Mouse (Mus musculus) megakaryocyte, embryonic 14.5 days (primary cell): ENCODE measurements at regions not wholly inside any gene's neighbourhood (a gene's known extent, or its start where the extent isn't known, plus 50 kb on each side); places are given as distances from the start of the nearest gene placed in this dataset.

Experiments used
- H3K27me3 ChIP-seq: replicated peaks from 2 replicates; pipeline ENCODE3; 2012; ENCODE audit warnings: inconsistent platforms
- H3K36me3 ChIP-seq: replicated peaks from 2 replicates; pipeline ENCODE3; 2012; ENCODE audit warnings: low read length, inconsistent platforms, mixed read lengths
- H3K4me1 ChIP-seq: 2 replicates; pipeline ENCODE4 v1.6.1; 2012; ENCODE audit warnings: inconsistent platforms
- H3K4me3 ChIP-seq: replicated peaks from 2 replicates; pipeline ENCODE3; 2012; ENCODE audit warnings: moderate library complexity, mild to moderate bottlenecking, inconsistent platforms
- H3K9me3 ChIP-seq: 2 replicates; pipeline ENCODE4 v1.6.1; 2012; ENCODE audit warnings: inconsistent platforms
- FLI1 ChIP-seq: IDR thresholded peaks from 2 replicates; pipeline ENCODE4 v1.6.1; 2012; ENCODE audit warnings: low read length, inconsistent platforms, mixed read lengths
- GATA1 ChIP-seq: IDR thresholded peaks from 3 replicates; pipeline ENCODE4 v1.6.1; 2012; ENCODE audit warnings: mixed read lengths, low read length, inconsistent platforms, borderline replicate concordance

- Histone ChIP-seq H3K27me3 (no peaks in the 10 kb centered on the region), H3K4me1 (peaks cover 4% of the 10 kb centered on the region; the same call in 1 of the 2 replicates), H3K36me3 (no peaks in the 10 kb centered on the region), H3K9me3 (no peaks in the 10 kb centered on the region), H3K4me3 (no peak overlapping the region)
- TF ChIP-seq FLI1 (no peak), GATA1 (no peak)
Measured at GRCm38 (mm10) chr10:105125736-105126135, 448.5 kb downstream of the Tmtc2 start.

GRCm38 (mm10) chr10:105120229-105120628 is 454.0 kb downstream of the Tmtc2 start:
- H3K9me3 ChIP-seq: no peaks in the 10 kb centered on the region
- peaks cover 6% of the 10 kb centered on the region for H3K4me1 ChIP-seq
- H3K4me3 ChIP-seq: no peak overlapping the region
- H3K36me3 ChIP-seq: no peaks in the 10 kb centered on the region
- TF ChIP-seq GATA1 (no peak), FLI1 (no peak)
- no peaks in the 10 kb centered on the region for H3K27me3 ChIP-seq

- H3K9me3 ChIP-seq: no peaks in the 10 kb centered on the region
- peaks cover 18% of the 10 kb centered on the region for H3K4me1 ChIP-seq
- no peak overlapping the region for H3K4me3 ChIP-seq
- no peaks in the 10 kb centered on the region for H3K27me3 ChIP-seq
- TF ChIP-seq GATA1 (no peak), FLI1 (no peak)
- H3K36me3 ChIP-seq: no peaks in the 10 kb centered on the region
Measured at GRCm38 (mm10) chr10:105116138-105116537, 458.1 kb downstream of the Tmtc2 start.

- Histone ChIP-seq H3K4me3 (peak overlapping the region; percentile 68), H3K27me3 (no peaks in the 10 kb centered on the region), H3K4me1 (peaks cover 18% of the 10 kb centered on the region), H3K9me3 (no peaks in the 10 kb centered on the region), H3K36me3 (no peaks in the 10 kb centered on the region)
- no peak for TF ChIP-seq GATA1
- TF ChIP-seq FLI1: no peak
Measured at GRCm38 (mm10) chr10:105114927-105115326, 459.3 kb downstream of the Tmtc2 start.

GRCm38 (mm10) chr10:105110247-105110646 is 464.0 kb downstream of the Tmtc2 start:
- H3K9me3 ChIP-seq: no peaks in the 10 kb centered on the region
- TF ChIP-seq GATA1: no peak
- TF ChIP-seq FLI1: no peak
- no peaks in the 10 kb centered on the region for H3K36me3 ChIP-seq
- peaks cover 12% of the 10 kb centered on the region for H3K4me1 ChIP-seq
- no peaks in the 10 kb centered on the region for H3K27me3 ChIP-seq
- no peak overlapping the region for H3K4me3 ChIP-seq

- H3K4me1 ChIP-seq: no peaks in the 10 kb centered on the region
- no peak overlapping the region for H3K4me3 ChIP-seq
- TF ChIP-seq FLI1 (no peak), GATA1 (no peak)
- H3K9me3 ChIP-seq: no peaks in the 10 kb centered on the region
- H3K27me3 ChIP-seq: no peaks in the 10 kb centered on the region
- no peaks in the 10 kb centered on the region for H3K36me3 ChIP-seq
Measured at GRCm38 (mm10) chr10:105097045-105097331, 477.3 kb downstream of the Tmtc2 start.

- H3K4me1 ChIP-seq: no peaks in the 10 kb centered on the region
- H3K27me3 ChIP-seq: no peaks in the 10 kb centered on the region
- no peaks in the 10 kb centered on the region for H3K9me3 ChIP-seq
- no peak for TF ChIP-seq GATA1
- TF ChIP-seq FLI1: no peak
- H3K36me3 ChIP-seq: no peaks in the 10 kb centered on the region
- H3K4me3 ChIP-seq: no peak overlapping the region
Measured at GRCm38 (mm10) chr10:105096323-105097044, 477.8 kb downstream of the Tmtc2 start.

- Histone ChIP-seq H3K4me3 (no peak overlapping the region), H3K9me3 (no peaks in the 10 kb centered on the region), H3K36me3 (no peaks in the 10 kb centered on the region), H3K4me1 (no peaks in the 10 kb centered on the region), H3K27me3 (no peaks in the 10 kb centered on the region)
- no peak for TF ChIP-seq GATA1
- TF ChIP-seq FLI1: no peak
Measured at GRCm38 (mm10) chr10:105095800-105096199, 478.5 kb downstream of the Tmtc2 start.

GRCm38 (mm10) chr10:105076892-105077291 is 497.4 kb downstream of the Tmtc2 start:
- Histone ChIP-seq H3K9me3 (peaks cover 9% of the 10 kb centered on the region; the same call in 1 of the 2 replicates), H3K4me1 (no peaks in the 10 kb centered on the region), H3K4me3 (no peak overlapping the region), H3K27me3 (no peaks in the 10 kb centered on the region), H3K36me3 (no peaks in the 10 kb centered on the region)
- TF ChIP-seq FLI1: no peak
- TF ChIP-seq GATA1: no peak

- Histone ChIP-seq H3K9me3 (no peaks in the 10 kb centered on the region), H3K4me1 (no peaks in the 10 kb centered on the region), H3K36me3 (no peaks in the 10 kb centered on the region), H3K27me3 (no peaks in the 10 kb centered on the region), H3K4me3 (no peak overlapping the region)
- no peak for TF ChIP-seq GATA1
- no peak for TF ChIP-seq FLI1
Measured at GRCm38 (mm10) chr10:105034711-105035386, 539.4 kb downstream of the Tmtc2 start.

GRCm38 (mm10) chr10:105020471-105021120 is 553.7 kb downstream of the Tmtc2 start:
- no peaks in the 10 kb centered on the region for H3K9me3 ChIP-seq
- TF ChIP-seq GATA1: no peak
- TF ChIP-seq FLI1: no peak

More at GRCm38 (mm10) chr10:105020471-105021120, 553.7 kb downstream of the Tmtc2 start:
- Histone ChIP-seq H3K36me3 (no peaks in the 10 kb centered on the region), H3K4me3 (no peak overlapping the region), H3K27me3 (no peaks in the 10 kb centered on the region), H3K4me1 (no peaks in the 10 kb centered on the region)
